Mouse (Mus musculus) NIH3T3 (cell line): ENCODE measurements at regions not wholly inside any gene's neighbourhood (a gene's known extent, or its start where the extent isn't known, plus 50 kb on each side); places are given as distances from the start of the nearest gene placed in this dataset.

Source experiments
- DNase-seq: peaks from one replicate; pipeline ENCODE4 v3.0.0-alpha.2; 2012; ENCODE audit warnings: low read depth

GRCm38 (mm10) chr3:49504581-49504980 is 252.5 kb downstream of the Pcdh18 start:
- no peak for DNase-seq

- peak; percentile 67 for DNase-seq
Observed at GRCm38 (mm10) chr3:49502351-49502750, 254.8 kb downstream of the Pcdh18 start.

- peak; percentile 92 for DNase-seq
Observed at GRCm38 (mm10) chr3:49485105-49485504, 272.0 kb downstream of the Pcdh18 start.
